Mouse (Mus musculus) C2C12 (cell line): ENCODE data around the gene Mrpl49. TPM values are rescaled to one million over a fixed set of nuclear protein-coding genes. Genes with fewer than 3 reads are reported as not detected.

ENCODE experiments used
- H3K27me3 ChIP-seq: one replicate; pipeline ENCODE4 v1.6.1; 2011; ENCODE audit not compliant: control insufficient read depth, insufficient read depth, insufficient read length
- H3K36me3 ChIP-seq: one replicate; pipeline ENCODE4 v1.6.1; 2011; ENCODE audit not compliant: control insufficient read depth, insufficient read depth
- H3K4me3 ChIP-seq: one replicate; pipeline ENCODE4 v1.5.1; 2011; ENCODE audit warnings: mild to moderate bottlenecking, control low read depth; ENCODE audit not compliant: poor library complexity, insufficient read depth, severe bottlenecking
- H3K79me2 ChIP-seq: one replicate; pipeline ENCODE4 v1.6.1; 2011; ENCODE audit not compliant: control insufficient read depth, insufficient read depth
- H3K79me3 ChIP-seq: one replicate; pipeline ENCODE4 v1.6.1; 2011; ENCODE audit warnings: low read depth, control low read depth
- H3ac ChIP-seq: one replicate; pipeline ENCODE3; 2011; ENCODE audit warnings: low read depth; ENCODE audit not compliant: control insufficient read depth, insufficient read length
- CEBPB ChIP-seq: IDR thresholded peaks from one replicate; pipeline ENCODE4 v1.6.1; 2011; ENCODE audit warnings: low read depth, mild to moderate bottlenecking, control low read depth, moderate library complexity
- CTCF ChIP-seq: IDR thresholded peaks from one replicate; pipeline ENCODE4 v1.5.1; 2011; ENCODE audit not compliant: control insufficient read depth, insufficient read depth, insufficient read length
- FOSL1 ChIP-seq: IDR thresholded peaks from one replicate; pipeline ENCODE4 v1.8.0; 2011; ENCODE audit warnings: mild to moderate bottlenecking, low read length; ENCODE audit not compliant: poor library complexity, insufficient read depth, severe bottlenecking
- MAX ChIP-seq: IDR thresholded peaks from one replicate; pipeline ENCODE4 v1.6.1; 2011; ENCODE audit warnings: mild to moderate bottlenecking, control low read depth
- MYOD1 ChIP-seq: IDR thresholded peaks from one replicate; pipeline ENCODE4 v1.6.1; 2011; ENCODE audit warnings: low read depth; ENCODE audit not compliant: control insufficient read depth, insufficient read length
- MYOG ChIP-seq: IDR thresholded peaks from one replicate; pipeline ENCODE4 v1.6.1; 2011; ENCODE audit not compliant: control insufficient read depth, insufficient read length; ENCODE audit errors: extremely low read depth
- USF1 ChIP-seq: IDR thresholded peaks from one replicate; pipeline ENCODE4 v1.6.1; 2011; ENCODE audit warnings: low read depth, mild to moderate bottlenecking, control low read depth, moderate library complexity
- polyA plus RNA-seq: library from polyadenylated mRNA; unstranded; fragments of >200 nt; fragmentation: generic; extraction: Trizol; gene quantifications from one replicate; pipeline ENCODE4 v1.2.1, GENCODE M21; 2012; ENCODE audit warnings: missing spikeins

Mrpl49 gene
- polyA plus RNA-seq, 1 experiment = 60.0 TPM

- H3K79me3 ChIP-seq = no peaks in the 10 kb centered on the region
- H3K36me3 ChIP-seq = no peaks in the 10 kb centered on the region
- H3K79me2 ChIP-seq = no peaks in the 10 kb centered on the region
- H3K27me3 ChIP-seq = no peaks in the 10 kb centered on the region
- no peak overlapping the region for H3ac ChIP-seq
- H3K4me3 ChIP-seq = no peak overlapping the region
- TF ChIP-seq USF1 (no peak), MYOG (no peak), MYOD1 (no peak), CEBPB (no peak)
Observed at GRCm38 (mm10) chr19:6038326-6038725, 19.3 kb downstream of the Mrpl49 start.

- Histone ChIP-seq H3ac (no peak overlapping the region), H3K79me2 (no peaks in the 10 kb centered on the region), H3K4me3 (no peak overlapping the region), H3K36me3 (no peaks in the 10 kb centered on the region), H3K27me3 (peaks cover under 1% of the 10 kb centered on the region), H3K79me3 (no peaks in the 10 kb centered on the region)
- TF ChIP-seq USF1 (no peak), CEBPB (no peak), MYOG (no peak), MAX (no peak), MYOD1 (no peak), CTCF (no peak)
Observed at GRCm38 (mm10) chr19:6037695-6038094, 19.9 kb downstream of the Mrpl49 start.

GRCm38 (mm10) chr19:6035966-6036585, 21.5 kb downstream of the Mrpl49 start:
- no peaks in the 10 kb centered on the region for H3K79me3 ChIP-seq
- no peaks in the 10 kb centered on the region for H3K36me3 ChIP-seq
- peaks cover 3% of the 10 kb centered on the region for H3K27me3 ChIP-seq
- H3K79me2 ChIP-seq = no peaks in the 10 kb centered on the region
- TF ChIP-seq CEBPB (no peak), USF1 (no peak), CTCF (no peak), MAX (no peak), MYOG (no peak), MYOD1 (no peak), FOSL1 (no peak)
- no peak overlapping the region for H3ac ChIP-seq
- no peak overlapping the region for H3K4me3 ChIP-seq

GRCm38 (mm10) chr19:6030520-6031280, 26.9 kb downstream of the Mrpl49 start:
- no peaks in the 10 kb centered on the region for H3K36me3 ChIP-seq
- no peak overlapping the region for H3K4me3 ChIP-seq
- TF ChIP-seq USF1 = no peak
- TF ChIP-seq MYOD1 = no peak
- TF ChIP-seq MAX = no peak
- no peaks in the 10 kb centered on the region for H3K79me3 ChIP-seq
- no peaks in the 10 kb centered on the region for H3K79me2 ChIP-seq
- no peak overlapping the region for H3ac ChIP-seq
- peaks cover 7% of the 10 kb centered on the region for H3K27me3 ChIP-seq

- Histone ChIP-seq H3ac (no peak overlapping the region), H3K36me3 (no peaks in the 10 kb centered on the region), H3K79me2 (no peaks in the 10 kb centered on the region), H3K4me3 (no peak overlapping the region), H3K27me3 (peaks cover 14% of the 10 kb centered on the region), H3K79me3 (no peaks in the 10 kb centered on the region)
- TF ChIP-seq CTCF (no peak), MAX (no peak), FOSL1 (no peak)
Observed at GRCm38 (mm10) chr19:6029426-6029825, 28.2 kb downstream of the Mrpl49 start.

GRCm38 (mm10) chr19:6028991-6029390, 28.6 kb downstream of the Mrpl49 start:
- Histone ChIP-seq H3K27me3 (peaks cover 16% of the 10 kb centered on the region), H3K36me3 (no peaks in the 10 kb centered on the region), H3K79me2 (no peaks in the 10 kb centered on the region), H3ac (no peak overlapping the region), H3K4me3 (no peak overlapping the region), H3K79me3 (no peaks in the 10 kb centered on the region)
- no peak for TF ChIP-seq MAX
- no peak for TF ChIP-seq CEBPB
- TF ChIP-seq FOSL1 = no peak
- no peak for TF ChIP-seq CTCF
- no peak for TF ChIP-seq MYOD1
- no peak for TF ChIP-seq USF1
- no peak for TF ChIP-seq MYOG
